Mouse (Mus musculus): ENCODE measurements around the gene Ptk6.

DNA sequence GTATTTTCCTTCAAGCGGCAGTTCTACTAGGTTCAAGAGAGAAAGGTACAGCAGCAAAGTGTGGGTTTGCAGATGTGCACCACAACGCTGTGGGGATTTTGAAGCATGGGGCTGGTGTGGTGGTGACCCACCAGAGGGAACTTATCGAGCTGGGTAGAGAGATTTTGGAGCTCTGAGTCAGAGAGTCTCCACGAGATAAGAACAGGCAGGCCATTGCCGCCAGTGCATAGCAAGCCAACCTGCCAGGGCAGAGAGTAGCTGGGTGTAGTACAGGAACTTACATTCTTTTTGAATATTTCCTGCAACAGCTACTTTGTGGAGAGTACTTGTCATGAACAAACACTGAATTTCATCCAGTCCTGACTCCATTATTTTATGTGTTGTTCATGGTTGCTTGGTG lies 24.1 kb downstream of the Ptk6 start:
- no peak for TF ChIP-seq MXI1 (IDR thresholded peaks at IDR 0.05; ENCODE audit: low read depth, low read length)
- TF ChIP-seq MAX (IDR thresholded peaks at IDR 0.05; ENCODE audit: low read length) = no peak
- no peak for TF ChIP-seq CTCF (conservative IDR thresholded peaks at IDR 0.05 in 1 of 2, IDR thresholded peaks at IDR 0.05 in 1 of 2; ENCODE audit: low read depth in 2 of 2, low read length in 2 of 2)
- no peak for TF ChIP-seq RCOR1 (conservative IDR thresholded peaks at IDR 0.05; ENCODE audit: low read depth, low read length)
- TF ChIP-seq MAFK (IDR thresholded peaks at IDR 0.05; ENCODE audit: insufficient replicate concordance, low read length) = no peak
- no peak for TF ChIP-seq POLR2AphosphoS2 (IDR thresholded peaks at IDR 0.05; ENCODE audit: low read depth, low read length)
- no peak for TF ChIP-seq EP300 (IDR thresholded peaks at IDR 0.05; ENCODE audit: low read length)
- no peak for TF ChIP-seq TCF12 (IDR thresholded peaks at IDR 0.05; ENCODE audit: low read depth, low read length)
- no peak for TF ChIP-seq ELF1 (IDR thresholded peaks at IDR 0.05; ENCODE audit: low read depth, low read length)
- no peak for TF ChIP-seq CHD1 (IDR thresholded peaks at IDR 0.05; ENCODE audit: low read depth, low read length)
- no peak for TF ChIP-seq POLR2A (IDR thresholded peaks at IDR 0.05; ENCODE audit: low read depth, low read length)

Data from CH12.LX (cell line).